In genomic region chr15:97102811-97103210, GRCm38 (mm10) we compare ENCODE assay signal across 11 mouse cellular contexts. TPM values are rescaled to one million over a fixed set of nuclear protein-coding genes. Genes with fewer than 3 reads are reported as not detected.
A peak's percentile ranks its signal among the peaks of the same experiment; 100 is the strongest.
DNase-seq lines count a peak whose midpoint lies in the region; ATAC-seq lines count a peak whose summit lies in the region.
"Had no signal": no experiment of that assay in that cellular context is flagged by ENCODE, and none has a peak within 500 bp of the region (broad histone marks: within the 10 kb centered on the region; RNA-seq: fewer than 3 reads in every experiment).

No protein-coding gene starts in this region.

- peak overlapping the region; percentile 79 for H3K27ac ChIP-seq in lung, embryonic 16.5 days (ENCODE audit: low read length)
- H3K27ac ChIP-seq: liver, embryonic 14.5 days had no signal

- peak; percentile 94 for DNase-seq in heart, adult 11 months
- DNase-seq in heart, postnatal 25 days (ENCODE audit: low spot score), result no peak
- DNase-seq in adrenal gland, adult (ENCODE audit: inconsistent age in 2 of 2, low spot score in 1 of 2), result peak; percentile 58 to 83
- peak; percentile 57 for DNase-seq in gastrocnemius, postnatal 25 days
- DNase-seq in spleen, postnatal 36 days (ENCODE audit: low spot score in 2 of 2), result no peak
- no peak for DNase-seq in left cerebral cortex, adult 9 months (ENCODE audit: low spot score in 2 of 2)
- DNase-seq in kidney, adult 11 months, result no peak

- WGBS in lung, embryonic 16.5 days, result 28% methylated on average over 10 of the region's 10 CpGs

- no peak overlapping the region for H3K4me3 ChIP-seq in lung, embryonic 16.5 days (ENCODE audit: low read length)

- no peaks in the 10 kb centered on the region for H3K9me3 ChIP-seq in lung, embryonic 16.5 days (ENCODE audit: control insufficient read depth, low read length)

- intact Hi-C loops in heart, postnatal 25 days (cut with DNase I), result loop anchor here (5.0 kb wide), 1 partner anchor 101 kb away; no protein-coding TSS in a partner anchor

- no peaks in the 10 kb centered on the region for H3K27me3 ChIP-seq in lung, embryonic 16.5 days (ENCODE audit: control insufficient read depth, insufficient read depth, low read depth, low read length)

- no peak overlapping the region for H3K9ac ChIP-seq in lung, embryonic 16.5 days (ENCODE audit: low read length)
- H3K9ac ChIP-seq: liver, embryonic 14.5 days had no signal

- peaks cover 6% of the 10 kb centered on the region for H3K4me1 ChIP-seq in lung, embryonic 16.5 days (replicated peaks; ENCODE audit: control insufficient read depth, insufficient read depth, low read length)

- ATAC-seq in lung, embryonic 16.5 days (ENCODE audit: low read depth), result peak; percentile 85

- no peaks in the 10 kb centered on the region for H3K36me3 ChIP-seq in lung, embryonic 16.5 days (ENCODE audit: control insufficient read depth, insufficient read depth, low read length)

- H3K4me2 ChIP-seq in lung, embryonic 16.5 days (ENCODE audit: low read depth, low read length), result no peak overlapping the region

RNA-seq across cellular contexts. Expression of gene Slc38a4, which starts 47.1 kb away (rescaled TPM):
- total RNA-seq in heart, postnatal 25 days (2021), result 10 to 100 TPM; 10.6 to 17.1 TPM
- 100 to 1,000 TPM in 1 of 2 experiments, 10 to 100 TPM in 1; 95.2 to 190 TPM for total RNA-seq in gastrocnemius, postnatal 25 days (2021)
- polyA plus RNA-seq in lung, embryonic 16.5 days (2015; fragmentation: Nextera tagmentation; extraction: Ambion mirVana), result 57.0 and 64.8 TPM in 2 replicates
- total RNA-seq: hematopoietic stem cell, adult 5-6 weeks; neutrophil, adult 5-6 weeks had no signal

Comparison
In these comparisons a context has a peak if more than half of its experiments do, and no peak if none do; other contexts are left out.
1. DNase-seq: peak in heart, adult 11 months (single experiment), adrenal gland, adult (2 of 2) and gastrocnemius, postnatal 25 days (single experiment); none in heart, postnatal 25 days (single experiment), spleen, postnatal 36 days (0 of 2), left cerebral cortex, adult 9 months (0 of 2) and kidney, adult 11 months (single experiment).
2. RNA of gene Slc38a4, which starts 47.1 kb away (total RNA-seq): 95.2 to 190 TPM in gastrocnemius, postnatal 25 days; 10.6 to 17.1 TPM in heart, postnatal 25 days; every median in the first group is over 4 times any median in the second.